Mouse (Mus musculus) cortical plate, adult 2 months (tissue): ENCODE measurements around the gene Ctnnb1. TPM values are rescaled to one million over a fixed set of nuclear protein-coding genes. Genes with fewer than 3 reads are reported as not detected.

ENCODE experiments used
- H3K27ac ChIP-seq: fragments of 200-500 bp; 2 replicates; pipeline ENCODE4 v1.5.1; 2012; ENCODE audit warnings: low read length, control low read depth, inconsistent platforms; ENCODE audit not compliant: insufficient read depth
- H3K4me1 ChIP-seq: fragments of 200-500 bp; 2 replicates; pipeline ENCODE4 v1.6.1; 2011; ENCODE audit warnings: low read length; ENCODE audit not compliant: control insufficient read depth, insufficient read depth
- H3K4me3 ChIP-seq: fragments of 200-500 bp; 2 replicates; pipeline ENCODE4 v1.5.1; 2011; ENCODE audit warnings: mild to moderate bottlenecking, low read length, control low read depth; ENCODE audit not compliant: insufficient read depth
- CTCF ChIP-seq: fragments of 200-500 bp; IDR thresholded peaks from 2 replicates; pipeline ENCODE4 v1.5.1; 2011; ENCODE audit warnings: mild to moderate bottlenecking, control low read depth, low read length; ENCODE audit not compliant: insufficient read depth; ENCODE audit errors: extremely low read depth
- POLR2A ChIP-seq: fragments of 200-500 bp; IDR thresholded peaks from 2 replicates; pipeline ENCODE4 v1.6.1; 2011; ENCODE audit warnings: mild to moderate bottlenecking, low read length, control low read depth; ENCODE audit not compliant: insufficient read depth; ENCODE audit errors: extremely low read depth
- polyA plus RNA-seq: library from polyadenylated mRNA; depleted of rRNA; stranded (reverse); fragments of >200 nt; gene quantifications from 2 replicates; pipeline ENCODE4 v1.2.3, GENCODE M21; 2012

The Ctnnb1 gene
- polyA plus RNA-seq, 1 experiment = 204 TPM

DNA sequence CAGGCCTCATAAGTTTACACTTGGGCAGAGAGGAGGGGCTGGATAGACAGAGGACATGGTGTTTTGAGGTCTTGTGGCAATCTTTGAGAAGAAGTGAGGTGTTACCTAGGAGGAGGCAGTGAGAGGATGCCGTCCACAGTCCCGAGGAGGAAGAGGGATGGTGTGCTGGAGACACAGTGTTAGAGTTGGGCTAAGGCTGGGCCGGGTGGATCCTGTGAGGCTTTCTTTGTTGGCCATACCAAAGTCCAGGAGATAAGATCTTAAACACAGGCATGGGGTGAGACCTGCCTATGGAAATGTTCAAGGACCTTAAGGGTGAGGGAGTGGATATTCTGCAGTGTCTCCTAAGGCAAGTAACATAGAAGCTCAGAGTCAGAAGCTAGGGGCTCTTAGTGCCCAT, 22.9 kb downstream of the Ctnnb1 start:
- H3K27ac ChIP-seq = no peak overlapping the region
- no peak overlapping the region for H3K4me3 ChIP-seq
- H3K4me1 ChIP-seq = peaks cover 2% of the 10 kb centered on the region
- TF ChIP-seq CTCF (no peak), POLR2A (no peak)

- H3K4me3 ChIP-seq = no peak overlapping the region
- no peak overlapping the region for H3K27ac ChIP-seq
- TF ChIP-seq CTCF (no peak), POLR2A (no peak)
- H3K4me1 ChIP-seq = peaks cover 9% of the 10 kb centered on the region; the same call in 1 of the 2 replicates
Observed at GRCm38 (mm10) chr9:120958051-120958450, 29.0 kb downstream of the Ctnnb1 start.

DNA sequence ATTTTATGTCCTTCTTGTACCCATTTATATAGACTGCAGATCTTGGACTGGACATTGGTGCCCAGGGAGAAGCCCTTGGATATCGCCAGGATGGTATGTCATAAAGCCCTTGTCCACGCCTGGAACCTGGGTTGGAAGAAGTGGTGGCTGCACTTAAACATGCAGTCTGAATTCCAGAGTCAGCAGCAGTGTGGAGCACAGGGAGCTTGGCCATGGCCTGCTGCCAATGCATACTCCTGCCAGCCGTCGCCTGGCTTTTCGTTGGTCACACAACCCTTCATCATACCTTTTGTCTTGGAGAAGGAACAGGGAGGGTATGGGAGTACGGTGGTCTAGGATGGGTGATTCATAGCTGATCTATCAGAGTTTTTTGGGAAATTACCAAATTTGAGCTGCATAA, 29.5 kb downstream of the Ctnnb1 start:
- H3K4me3 ChIP-seq = no peak overlapping the region
- no peak overlapping the region for H3K27ac ChIP-seq
- TF ChIP-seq POLR2A (no peak), CTCF (no peak)
- peaks cover 9% of the 10 kb centered on the region; the same call in 1 of the 2 replicates for H3K4me1 ChIP-seq

GRCm38 (mm10) chr9:120959225-120959624, 30.2 kb downstream of the Ctnnb1 start:
- Histone ChIP-seq H3K27ac (no peak overlapping the region), H3K4me1 (peaks cover 9% of the 10 kb centered on the region; the same call in 1 of the 2 replicates), H3K4me3 (no peak overlapping the region)
- TF ChIP-seq CTCF = no peak

- H3K27ac ChIP-seq = no peak overlapping the region
- no peak for TF ChIP-seq CTCF
- TF ChIP-seq POLR2A = no peak
- no peak overlapping the region for H3K4me3 ChIP-seq
- peaks cover 9% of the 10 kb centered on the region; the same call in 1 of the 2 replicates for H3K4me1 ChIP-seq
Observed at GRCm38 (mm10) chr9:120960611-120961010, 31.6 kb downstream of the Ctnnb1 start.

GRCm38 (mm10) chr9:120961466-120961865, 32.5 kb downstream of the Ctnnb1 start:
- TF ChIP-seq POLR2A (no peak), CTCF (no peak)
- H3K4me3 ChIP-seq = no peak overlapping the region
- H3K27ac ChIP-seq = no peak overlapping the region
- peaks cover 9% of the 10 kb centered on the region; the same call in 1 of the 2 replicates for H3K4me1 ChIP-seq

GRCm38 (mm10) chr9:120961969-120962700, 33.1 kb downstream of the Ctnnb1 start:
- TF ChIP-seq CTCF (no peak), POLR2A (no peak)
- H3K27ac ChIP-seq = no peak overlapping the region
- peaks cover 9% of the 10 kb centered on the region; the same call in 1 of the 2 replicates for H3K4me1 ChIP-seq
- no peak overlapping the region for H3K4me3 ChIP-seq

DNA sequence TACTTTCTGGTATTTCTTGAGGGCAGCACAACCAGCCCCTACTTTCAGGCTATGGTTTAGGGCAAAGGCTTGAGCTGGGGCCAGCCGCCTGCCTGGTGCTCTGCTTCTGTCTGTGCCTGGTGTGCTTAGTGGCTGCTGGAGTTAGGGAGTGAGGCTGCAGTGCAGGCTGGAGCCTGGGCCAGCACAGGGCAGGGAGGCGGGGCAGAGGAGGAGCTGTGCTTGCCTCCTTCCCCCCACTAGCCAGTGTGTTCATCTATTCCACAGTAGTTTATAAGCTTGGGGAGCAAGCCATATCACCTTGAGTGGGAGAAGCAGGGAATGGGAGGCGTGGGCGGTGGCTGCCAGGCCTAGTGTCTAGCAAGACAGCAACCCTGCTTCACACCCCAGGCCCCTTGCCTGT, 34.1 kb downstream of the Ctnnb1 start:
- TF ChIP-seq CTCF (no peak), POLR2A (no peak)
- H3K27ac ChIP-seq = no peak overlapping the region

GRCm38 (mm10) chr9:120963720-120964119, 34.7 kb downstream of the Ctnnb1 start:
- Histone ChIP-seq H3K4me3 (no peak overlapping the region), H3K4me1 (peaks cover 7% of the 10 kb centered on the region; the same call in 1 of the 2 replicates), H3K27ac (no peak overlapping the region)
- TF ChIP-seq POLR2A (no peak), CTCF (no peak)

More for the DNA sequence above, 34.1 kb downstream of the Ctnnb1 start:
- Histone ChIP-seq H3K4me1 (peaks cover 9% of the 10 kb centered on the region; the same call in 1 of the 2 replicates), H3K4me3 (no peak overlapping the region)

GRCm38 (mm10) chr9:120964224-120964623, 35.2 kb downstream of the Ctnnb1 start:
- TF ChIP-seq POLR2A (no peak), CTCF (no peak)
- Histone ChIP-seq H3K4me1 (peaks cover 7% of the 10 kb centered on the region; the same call in 1 of the 2 replicates), H3K4me3 (no peak overlapping the region), H3K27ac (no peak overlapping the region)

GRCm38 (mm10) chr9:120965007-120965406, 36.0 kb downstream of the Ctnnb1 start:
- no peak for TF ChIP-seq CTCF
- TF ChIP-seq POLR2A = no peak
- Histone ChIP-seq H3K4me3 (no peak overlapping the region), H3K27ac (no peak overlapping the region), H3K4me1 (peaks cover 7% of the 10 kb centered on the region; the same call in 1 of the 2 replicates)
